Mouse (Mus musculus): ENCODE data around the gene Zfp976. TPM values are rescaled to one million over a fixed set of nuclear protein-coding genes. Genes with fewer than 3 reads are reported as not detected.
A peak's percentile ranks its signal among the peaks of the same experiment; 100 is the strongest.
"Not testable (repeated sequence)": the region's sequence is repeated elsewhere in the genome, so short reads cannot be mapped to it uniquely, and the experiment has no call there.

Zfp976 gene
- total RNA-seq (2021): 1 to 10 TPM; 2.2 TPM

- intact Hi-C loops (cut with DNase I): loop anchor here (5.0 kb wide), 1 partner anchor 50 kb away; the partner anchor contains the start of gene Zfp975
- DNase-seq: peak; percentile 70 to 73
Measured at GRCm38 (mm10) chr7:42642152-42643115, at the start of gene Zfp976. Zfp976 (minus strand) TSS chr7:42642588.

GRCm38 (mm10) chr7:42680081-42680480, 37.7 kb upstream of the Zfp976 start:
- intact Hi-C loops (cut with DNase I); DNase-seq: not testable (repeated sequence)

- DNase-seq; intact Hi-C loops (cut with DNase I): not testable (repeated sequence)
Measured at GRCm38 (mm10) chr7:42679646-42680045, 37.3 kb upstream of the Zfp976 start.

GRCm38 (mm10) chr7:42660140-42660539, 17.8 kb upstream of the Zfp976 start:
- DNase-seq; intact Hi-C loops (cut with DNase I): not testable (repeated sequence)

- intact Hi-C loops (cut with DNase I); DNase-seq: not testable (repeated sequence)
Measured at GRCm38 (mm10) chr7:42655211-42655610, 12.8 kb upstream of the Zfp976 start.

DNA sequence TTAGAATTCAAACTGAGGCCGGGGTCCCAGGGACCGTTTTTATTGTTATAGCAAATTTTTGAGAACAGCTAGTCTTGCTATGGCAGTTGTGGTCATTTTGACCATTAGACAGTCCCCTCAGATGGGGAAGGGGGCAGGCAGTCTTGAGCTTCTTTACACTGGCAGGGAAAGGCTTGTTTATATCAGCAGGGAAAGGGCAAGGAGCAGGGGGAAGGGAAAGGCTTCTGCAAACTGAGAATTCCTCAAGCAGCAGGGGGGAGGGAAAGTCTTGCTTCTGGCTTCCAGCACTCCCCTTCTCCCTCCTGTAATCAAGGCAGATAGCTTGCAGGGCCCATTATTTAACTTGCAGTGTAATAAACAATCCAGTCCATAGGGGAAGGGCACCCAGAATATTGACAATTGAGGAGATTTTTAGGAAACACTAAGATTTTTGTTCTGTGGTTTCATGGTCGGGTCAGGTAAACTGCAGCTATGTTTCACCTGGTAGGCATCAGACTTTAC, 782 bp upstream of the Zfp976 start:
- intact Hi-C loops (cut with DNase I): loop anchor here (5.0 kb wide), 1 partner anchor 49 kb away; the partner anchor contains the start of gene Zfp975

DNA sequence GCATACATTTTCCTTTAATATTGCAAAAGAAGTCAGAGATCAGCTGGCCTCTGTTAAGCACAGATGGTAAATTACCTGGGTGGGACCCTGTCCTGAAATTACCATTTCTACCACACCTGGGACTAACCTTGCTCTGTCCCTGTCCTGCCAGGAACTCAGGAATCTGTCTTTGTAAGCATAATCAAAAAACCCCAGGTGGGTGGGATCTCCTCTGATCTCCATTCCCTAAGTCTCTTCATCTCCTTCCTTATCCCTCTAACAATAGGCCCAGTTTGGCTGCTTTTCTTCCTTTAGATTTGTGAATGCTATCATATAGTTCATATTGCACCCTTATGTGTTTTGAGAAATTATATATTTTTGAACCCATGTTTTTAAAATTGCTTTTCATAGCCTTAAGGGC, 11.4 kb downstream of the Zfp976 start:
- DNase-seq; intact Hi-C loops (cut with DNase I): not testable (repeated sequence)

More for the DNA sequence above, 782 bp upstream of the Zfp976 start:
- not testable (repeated sequence) for DNase-seq

DNA sequence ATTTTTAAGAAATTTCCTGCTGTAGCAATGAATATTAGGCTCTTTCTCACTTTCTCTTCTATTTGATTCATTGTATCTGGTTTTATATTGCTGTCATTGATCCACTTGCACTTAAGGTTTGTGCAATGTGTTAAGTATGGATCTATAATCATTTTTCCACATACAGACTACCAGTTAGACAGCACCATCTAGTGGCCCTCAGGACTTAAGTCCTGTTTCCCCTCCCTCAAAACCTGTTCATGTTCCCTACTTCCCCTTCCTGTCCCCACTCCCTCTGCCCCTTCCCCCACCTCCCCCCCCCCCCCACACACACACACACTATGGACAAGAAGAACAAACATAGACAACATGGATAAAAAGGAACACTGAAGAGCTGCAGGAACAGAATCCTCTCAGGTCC, 46.7 kb downstream of the Zfp976 start:
- DNase-seq; intact Hi-C loops (cut with DNase I): not testable (repeated sequence)

GRCm38 (mm10) chr7:42592413-42592812, 50.0 kb downstream of the Zfp976 start, which contains the start of gene Zfp977:
Zfp977 (minus strand) TSS chr7:42592547.
- DNase-seq; intact Hi-C loops (cut with DNase I): not testable (repeated sequence)

DNA sequence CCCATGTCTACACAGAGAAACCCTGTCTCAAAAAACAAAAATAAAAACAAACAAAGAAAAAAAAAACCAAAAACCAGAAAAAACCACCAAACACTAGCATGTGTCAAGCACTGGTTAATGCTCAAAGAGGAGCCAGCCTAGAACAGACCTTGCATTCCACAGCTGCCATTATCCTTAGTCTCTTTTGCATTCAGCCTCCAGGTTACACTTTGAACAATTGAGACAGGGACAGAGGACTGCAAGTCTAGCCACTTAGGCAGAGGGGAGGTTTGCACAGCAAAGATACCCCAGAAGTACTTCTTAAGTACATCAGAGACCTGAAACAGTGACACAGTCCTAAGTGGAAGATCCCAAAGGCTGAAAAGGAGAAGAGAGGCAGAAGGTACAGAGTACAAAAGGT, 51.1 kb downstream of the Zfp976 start:
- DNase-seq; intact Hi-C loops (cut with DNase I): not testable (repeated sequence)

DNA sequence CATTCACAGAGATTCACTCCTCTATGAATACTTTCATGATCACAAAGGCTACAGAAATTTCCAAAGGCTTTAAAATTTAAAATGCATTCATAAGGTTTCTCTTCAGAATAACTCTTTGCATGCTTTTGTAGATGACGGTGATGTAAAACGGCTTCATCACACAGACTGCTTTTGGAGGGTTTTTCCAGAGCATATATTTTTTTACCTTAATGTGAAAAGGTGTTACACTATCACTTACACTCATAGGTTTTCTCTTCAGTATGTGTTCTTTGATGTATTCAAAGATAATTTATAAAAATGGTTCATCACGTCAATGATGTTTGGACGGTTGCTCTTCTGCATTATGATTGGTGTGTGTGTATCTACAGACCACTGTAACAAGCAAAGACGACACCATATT, 63.9 kb downstream of the Zfp976 start, which contains the start of gene Gm21028:
Gene Gm21028 (minus strand): TSS at position 101 of the 400 bp plus-strand sequence.
- DNase-seq: no peak
- intact Hi-C loops (cut with DNase I): no loop called here

Small RNA genes within 50 kb of the gene (microRNA-seq; reads per million reads assigned to microRNA genes)
- gene Gm24938 (ENCODE audit: borderline number of aligned reads in 2 of 2): 0 reads per million in 2 experiments

Other genes with a start within 250 kb of the Zfp976 start
- gene 4933421I07Rik, start 194.5 kb downstream of the Zfp976 start, total RNA-seq (2021): not detected
- 1 to 10 TPM; 4.3 to 4.4 TPM for gene Zfp141, start 136.8 kb downstream of the Zfp976 start, total RNA-seq (2021)
- not detected for gene Gm21028, start 64.0 kb downstream of the Zfp976 start, total RNA-seq (2021)
- under 1 TPM; 0.54 to 0.61 TPM for gene Zfp977, start 50.0 kb downstream of the Zfp976 start, total RNA-seq (2021)
- gene Zfp975, start 50.2 kb upstream of the Zfp976 start, total RNA-seq (2021): 1 to 10 TPM; 5.5 to 5.6 TPM
- gene Gm17067, start 84.4 kb upstream of the Zfp976 start, total RNA-seq (2021): not detected
- not detected for gene Vmn2r62, start 150.9 kb upstream of the Zfp976 start, total RNA-seq (2021)
- under 1 TPM in 1 of 2 experiments, not detected in 1; 0.11 TPM for gene Gm2381, start 224.6 kb upstream of the Zfp976 start, total RNA-seq (2021)